Mouse (Mus musculus): ENCODE results near the gene Syn3.

- TF ChIP-seq CTCF (IDR thresholded peaks at IDR 0.05; ENCODE audit: borderline replicate concordance, extremely low read depth, insufficient read depth, insufficient read length): no peak
- no peak for TF ChIP-seq POLR2A (IDR thresholded peaks at IDR 0.05; ENCODE audit: borderline replicate concordance, extremely low read depth, insufficient read depth, insufficient read length, poor library complexity, severe bottlenecking)
These were observed 16.2 kb downstream of the Syn3 start for GRCm38 (mm10) chr10:86482496-86482895.
